Mouse (Mus musculus): ENCODE data around the gene Zbtb16.

DNA sequence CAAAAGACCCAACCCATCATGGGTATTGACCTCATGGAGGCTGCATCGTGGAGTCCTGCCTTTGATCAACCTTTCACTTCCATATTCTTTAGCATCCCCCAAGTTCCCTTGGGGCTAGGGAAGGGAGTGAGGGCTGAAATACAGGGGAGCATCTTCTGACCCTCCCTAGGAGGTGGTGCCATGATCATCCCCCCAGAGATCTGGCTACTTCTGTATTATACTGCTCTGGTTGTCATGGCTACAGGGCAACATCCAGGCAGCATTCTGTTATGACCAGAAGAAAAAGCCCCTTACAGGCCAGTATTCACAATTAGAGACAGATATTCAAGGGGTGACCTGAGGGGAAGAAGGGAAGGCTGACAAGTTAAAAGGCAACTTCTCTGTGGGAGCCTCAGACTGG, 216.8 kb downstream of the Zbtb16 start:
- TF ChIP-seq CTCF (conservative IDR thresholded peaks at IDR 0.05; ENCODE audit: low read length): no peak
- TF ChIP-seq POU5F1 (IDR thresholded peaks at IDR 0.05; ENCODE audit: borderline replicate concordance, low read length): no peak
- TF ChIP-seq NANOG (IDR thresholded peaks at IDR 0.05; ENCODE audit: borderline replicate concordance, low read length): no peak
